Mouse (Mus musculus) G1E (cell line): ENCODE measurements at regions not wholly inside any gene's neighbourhood (a gene's known extent, or its start where the extent isn't known, plus 50 kb on each side); places are given as distances from the start of the nearest gene placed in this dataset.

ENCODE experiments used
- CTCF ChIP-seq: IDR thresholded peaks from 2 replicates; pipeline ENCODE4 v1.5.1; 2012; ENCODE audit warnings: low read depth, low read length, inconsistent platforms, mixed read lengths
- GATA1 ChIP-seq: IDR thresholded peaks from 2 replicates; pipeline ENCODE4 v1.6.1; 2012; ENCODE audit warnings: borderline replicate concordance, low read length, inconsistent platforms, mixed read lengths
- POLR2AphosphoS5 ChIP-seq: IDR thresholded peaks from 2 replicates; pipeline ENCODE4 v1.6.1; 2012; ENCODE audit warnings: low read depth, low read length, inconsistent platforms; ENCODE audit not compliant: insufficient replicate concordance
- TAL1 ChIP-seq: conservative IDR thresholded peaks from 2 replicates; pipeline ENCODE4 v1.6.1; 2012; ENCODE audit warnings: low read depth, low read length, inconsistent platforms, mixed read lengths

GRCm38 (mm10) chr19:54462480-54462879, 418.5 kb downstream of the Adra2a start:
- no peak for TF ChIP-seq CTCF
- TF ChIP-seq GATA1 = no peak
- TF ChIP-seq TAL1 = no peak
- no peak for TF ChIP-seq POLR2AphosphoS5
